Comparison of ENCODE assay signal across 9 mouse cellular contexts in the genomic region with DNA sequence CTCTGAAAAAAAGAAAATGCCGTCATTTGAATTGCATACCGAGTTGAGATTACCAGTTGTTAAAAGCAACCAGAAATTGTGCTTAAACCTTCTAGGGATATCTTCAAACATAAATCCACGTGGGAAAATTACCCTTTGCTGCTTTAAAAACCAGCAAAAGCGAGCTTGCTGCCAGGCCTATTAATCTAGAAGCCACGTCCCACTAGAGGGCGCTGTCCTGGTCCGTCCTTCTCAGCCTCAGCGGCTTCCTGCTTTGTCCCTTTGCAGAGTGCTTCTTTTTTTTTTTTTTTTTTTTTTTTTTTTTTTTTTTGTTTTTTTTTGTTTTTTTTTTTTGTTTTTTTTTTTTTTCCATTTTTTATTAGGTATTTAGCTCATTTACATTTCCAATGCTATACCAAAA.
DNase-seq lines count a peak whose midpoint lies in the region; ATAC-seq and TF ChIP-seq lines count a peak whose summit lies in the region.
"Had no signal": no experiment of that assay in that cellular context is flagged by ENCODE, and none has a peak within 500 bp of the region (broad histone marks: within the 10 kb centered on the region; RNA-seq: fewer than 3 reads in every experiment).

No protein-coding gene starts in this region.

- no peak overlapping the region for H3K27ac ChIP-seq in intestine, postnatal 0 days (ENCODE audit: low read depth, low read length)
- H3K27ac ChIP-seq in intestine, embryonic 15.5 days, result no peak overlapping the region
- H3K27ac ChIP-seq in forebrain, embryonic 10.5 days, result no peak overlapping the region
- no peak overlapping the region for H3K27ac ChIP-seq in liver, adult 2 months (replicated peaks; ENCODE audit: insufficient read depth, low read depth, low read length)
- no peak overlapping the region for H3K27ac ChIP-seq in neural tube, embryonic 11.5 days (ENCODE audit: low read depth, low read length)
- H3K27ac ChIP-seq in thymus, adult 2 months (ENCODE audit: control insufficient read depth, insufficient read depth, low read length), result no peak overlapping the region
- H3K27ac ChIP-seq: embryonic facial prominence, embryonic 13.5 days had no signal

- no peaks in the 10 kb centered on the region for H3K27me3 ChIP-seq in intestine, postnatal 0 days (replicated peaks; ENCODE audit: control insufficient read depth, insufficient read depth, low read length)
- H3K27me3 ChIP-seq in intestine, embryonic 15.5 days (replicated peaks), result no peaks in the 10 kb centered on the region
- H3K27me3 ChIP-seq in forebrain, embryonic 10.5 days (ENCODE audit: poor library complexity, severe bottlenecking), result no peaks in the 10 kb centered on the region
- H3K27me3 ChIP-seq in liver, adult 2 months (ENCODE audit: control insufficient read depth, insufficient read depth, low read length), result no peaks in the 10 kb centered on the region
- no peaks in the 10 kb centered on the region for H3K27me3 ChIP-seq in neural tube, embryonic 11.5 days (ENCODE audit: control insufficient read depth, insufficient read depth, low read length)
- no peaks in the 10 kb centered on the region for H3K27me3 ChIP-seq in thymus, adult 2 months (ENCODE audit: control insufficient read depth, insufficient read depth, low read length)
- H3K27me3 ChIP-seq: embryonic facial prominence, embryonic 13.5 days had no signal

- H3K9ac ChIP-seq in intestine, postnatal 0 days (ENCODE audit: low read depth, low read length), result no peak overlapping the region
- no peak overlapping the region for H3K9ac ChIP-seq in intestine, embryonic 15.5 days
- no peak overlapping the region for H3K9ac ChIP-seq in liver, adult 2 months (ENCODE audit: low read depth, low read length)
- H3K9ac ChIP-seq in neural tube, embryonic 11.5 days (ENCODE audit: low read length), result no peak overlapping the region
- H3K9ac ChIP-seq: embryonic facial prominence, embryonic 13.5 days had no signal

- H3K79me2 ChIP-seq in liver, adult 2 months (ENCODE audit: control insufficient read depth, insufficient read depth, low read length), result no peaks in the 10 kb centered on the region

- H3K4me2 ChIP-seq in intestine, postnatal 0 days (replicated peaks; ENCODE audit: low read depth), result no peak overlapping the region
- H3K4me2 ChIP-seq in intestine, embryonic 15.5 days (replicated peaks), result no peak overlapping the region
- H3K4me2 ChIP-seq in neural tube, embryonic 11.5 days (ENCODE audit: low read depth), result no peak overlapping the region

- no peaks in the 10 kb centered on the region for H3K36me3 ChIP-seq in intestine, postnatal 0 days (ENCODE audit: control insufficient read depth, insufficient read depth)
- no peaks in the 10 kb centered on the region for H3K36me3 ChIP-seq in intestine, embryonic 15.5 days
- no peaks in the 10 kb centered on the region for H3K36me3 ChIP-seq in forebrain, embryonic 10.5 days (replicated peaks)
- no peaks in the 10 kb centered on the region for H3K36me3 ChIP-seq in liver, adult 2 months (ENCODE audit: control insufficient read depth, insufficient read depth, low read length)
- no peaks in the 10 kb centered on the region for H3K36me3 ChIP-seq in neural tube, embryonic 11.5 days (ENCODE audit: control insufficient read depth, insufficient read depth, low read length)
- no peaks in the 10 kb centered on the region for H3K36me3 ChIP-seq in thymus, adult 2 months (ENCODE audit: control insufficient read depth, insufficient read depth, low read length)
- H3K36me3 ChIP-seq: embryonic facial prominence, embryonic 13.5 days had no signal

- WGBS in intestine, postnatal 0 days, result 24% methylated on average over 8 of the region's 8 CpGs
- WGBS in intestine, embryonic 15.5 days, result 30% methylated on average over 8 of the region's 8 CpGs
- 37% methylated on average over 8 of the region's 8 CpGs for WGBS in forebrain, embryonic 10.5 days
- WGBS in liver, adult 2 months, result 12% methylated on average over 8 of the region's 8 CpGs
- 43% methylated on average over 8 of the region's 8 CpGs for WGBS in neural tube, embryonic 11.5 days
- 21% methylated on average over 8 of the region's 8 CpGs for WGBS in thymus, adult 2 months

- no peaks in the 10 kb centered on the region for H3K9me3 ChIP-seq in intestine, postnatal 0 days (ENCODE audit: control insufficient read depth)
- no peaks in the 10 kb centered on the region for H3K9me3 ChIP-seq in intestine, embryonic 15.5 days
- peaks cover 4% of the 10 kb centered on the region; the same call in 1 of the 2 replicates for H3K9me3 ChIP-seq in forebrain, embryonic 10.5 days
- no peaks in the 10 kb centered on the region for H3K9me3 ChIP-seq in neural tube, embryonic 11.5 days (ENCODE audit: control insufficient read depth, low read length)
- H3K9me3 ChIP-seq: embryonic facial prominence, embryonic 13.5 days had no signal

- no peak overlapping the region for H3K4me3 ChIP-seq in intestine, postnatal 0 days (ENCODE audit: low read depth, low read length)
- no peak overlapping the region for H3K4me3 ChIP-seq in intestine, embryonic 15.5 days (replicated peaks)
- H3K4me3 ChIP-seq in forebrain, embryonic 10.5 days, result no peak overlapping the region
- H3K4me3 ChIP-seq in liver, adult 2 months (ENCODE audit: insufficient read depth, low read depth, low read length), result no peak overlapping the region
- no peak overlapping the region for H3K4me3 ChIP-seq in neural tube, embryonic 11.5 days (ENCODE audit: low read depth, low read length)
- H3K4me3 ChIP-seq in thymus, adult 2 months (ENCODE audit: control insufficient read depth, insufficient read depth, low read length), result no peak overlapping the region
- H3K4me3 ChIP-seq: embryonic facial prominence, embryonic 13.5 days had no signal

- no peak for TF ChIP-seq POLR2A in liver, adult 2 months (IDR thresholded peaks at IDR 0.05; ENCODE audit: extremely low read depth, insufficient read depth, low read length)
- no peak for TF ChIP-seq POLR2A in thymus, adult 2 months (IDR thresholded peaks at IDR 0.05; ENCODE audit: control insufficient read depth, extremely low read depth, insufficient read depth, low read length, poor library complexity)

- DNase-seq in adrenal gland, postnatal 10 days, result peak; percentile 72
- peak; percentile 73 for DNase-seq in forebrain, embryonic 10.5 days (ENCODE audit: extremely low spot score, low spot score)
- DNase-seq in liver, adult 2 months (ENCODE audit: extremely low read depth, low read depth, low spot score), result peak; percentile 80
- DNase-seq in neural tube, embryonic 11.5 days (ENCODE audit: low spot score), result peak; percentile 74
- DNase-seq in thymus, adult 2 months, result peak; percentile 57

- ATAC-seq in intestine, postnatal 0 days, result peak; percentile 44; the same call in 1 of the 2 replicates
- ATAC-seq in intestine, embryonic 15.5 days, result no peak
- ATAC-seq in hematopoietic stem cell, adult 5-6 weeks (replicated peaks in 1 of 2; ENCODE audit: insufficient read depth in 1 of 2, low FRiP score in 2 of 2, low TSS enrichment in 1 of 2, low read depth in 1 of 2, poor library complexity in 2 of 2, severe bottlenecking in 2 of 2), result peak; percentile 67 to 77; a peak in 2 of 4 replicates
- no peak for ATAC-seq in neural tube, embryonic 11.5 days (ENCODE audit: insufficient read depth, low FRiP score, low TSS enrichment)

- peak; percentile 72 for TF ChIP-seq CTCF in intestine, postnatal 0 days (IDR thresholded peaks at IDR 0.05; ENCODE audit: low read depth)
- peak; percentile 88 for TF ChIP-seq CTCF in liver, adult 2 months (IDR thresholded peaks at IDR 0.05; ENCODE audit: low read depth, low read length)
- peak; percentile 64; the same call in 1 of the 2 replicates for TF ChIP-seq CTCF in thymus, adult 2 months (IDR thresholded peaks at IDR 0.05; ENCODE audit: borderline replicate concordance, control insufficient read depth, extremely low read depth, insufficient read depth, low read length, poor library complexity)

- H3K4me1 ChIP-seq in intestine, postnatal 0 days (replicated peaks; ENCODE audit: control insufficient read depth, insufficient read depth, low read length), result no peaks in the 10 kb centered on the region
- 0 out of 2 replicates have a peak, but pooled peaks cover 2% of the 10 kb centered on the region for H3K4me1 ChIP-seq in intestine, embryonic 15.5 days (replicated peaks)
- peaks cover 7% of the 10 kb centered on the region for H3K4me1 ChIP-seq in forebrain, embryonic 10.5 days
- H3K4me1 ChIP-seq in liver, adult 2 months (ENCODE audit: control insufficient read depth, insufficient read depth, low read length), result peaks cover 5% of the 10 kb centered on the region; the same call in 1 of the 2 replicates
- H3K4me1 ChIP-seq in neural tube, embryonic 11.5 days (ENCODE audit: control insufficient read depth, insufficient read depth, low read length), result no peaks in the 10 kb centered on the region
- peaks cover 5% of the 10 kb centered on the region; the same call in 1 of the 2 replicates for H3K4me1 ChIP-seq in thymus, adult 2 months (replicated peaks; ENCODE audit: control insufficient read depth, insufficient read depth, low read length)

Comparison
In these comparisons a context has a peak if more than half of its experiments do, and no peak if none do; other contexts are left out.
1. ATAC-seq: peak in intestine, postnatal 0 days (single experiment) and hematopoietic stem cell, adult 5-6 weeks (2 of 2); none in intestine, embryonic 15.5 days (single experiment) and neural tube, embryonic 11.5 days (single experiment).
2. Peak in every context shown above with its lines, with median percentiles within 50 percentile points of each other: CTCF ChIP-seq and DNase-seq.